Mouse (Mus musculus) liver, postnatal 0 days (tissue): ENCODE measurements around the gene Foxa2.

Source experiments
- CTCF ChIP-seq: sonication (generic); IDR thresholded peaks from 2 replicates; pipeline ENCODE4 v1.5.1; 2016; ENCODE audit warnings: antibody characterized with exemption, low read depth
- EP300 ChIP-seq: IDR thresholded peaks from 2 replicates; pipeline ENCODE4 v1.6.1; 2016; ENCODE audit warnings: antibody characterized with exemption, low read depth, mild to moderate bottlenecking

- TF ChIP-seq CTCF (no peak), EP300 (no peak)
These were observed 43.3 kb downstream of the Foxa2 start for GRCm38 (mm10) chr2:148003511-148003910.
